Mouse (Mus musculus): Measurements from ENCODE around the gene Rcor3. TPM values are rescaled to one million over a fixed set of nuclear protein-coding genes. Genes with fewer than 3 reads are reported as not detected.
A peak's percentile ranks its signal among the peaks of the same experiment; 100 is the strongest.

The Rcor3 gene
- polyA plus RNA-seq, 1 experiment from 2014 or later, result 19.2 TPM

GRCm38 (mm10) chr1:192090689-192091567 is 46.9 kb downstream of the Rcor3 start:
- H3K4me2 ChIP-seq, result peak overlapping the region; percentile 85
- 78% methylated on average over 11 of the region's 11 CpGs for WGBS
- no peak overlapping the region for H3K9ac ChIP-seq

DNA sequence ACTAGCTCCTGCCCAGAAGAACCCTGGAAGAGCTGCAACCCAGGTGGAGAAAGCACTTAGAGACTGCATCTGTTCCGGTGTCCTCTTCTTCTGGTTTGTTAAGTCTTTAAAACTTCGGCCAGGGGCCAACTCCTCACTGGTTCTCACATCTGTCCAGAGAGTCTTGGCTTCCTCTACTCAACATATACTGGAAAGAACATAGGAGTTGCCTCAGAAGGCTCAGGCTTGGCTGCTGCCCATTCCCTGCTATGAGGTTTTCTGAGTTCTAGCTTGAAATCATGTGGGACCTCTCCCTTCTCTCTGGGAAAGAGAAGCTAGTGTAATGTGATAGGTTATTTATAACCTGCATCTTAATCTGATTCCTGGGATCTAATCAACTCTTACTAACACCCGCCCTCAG is 47.6 kb downstream of the Rcor3 start:
- no peak for ATAC-seq (ENCODE audit: low FRiP score)
- 89% methylated on average over 3 of the region's 3 CpGs for WGBS
- no peaks in the 10 kb centered on the region for H3K36me3 ChIP-seq (replicated peaks)
- no peak overlapping the region for H3K27ac ChIP-seq
- no peaks in the 10 kb centered on the region for H3K9me3 ChIP-seq
- peaks cover 6% of the 10 kb centered on the region for H3K4me1 ChIP-seq
- H3K4me2 ChIP-seq, result no peak overlapping the region
- H3K27me3 ChIP-seq, result peaks cover 28% of the 10 kb centered on the region
- H3K4me3 ChIP-seq (replicated peaks), result no peak overlapping the region
- no peak overlapping the region for H3K9ac ChIP-seq

More at GRCm38 (mm10) chr1:192090689-192091567, 46.9 kb downstream of the Rcor3 start:
- Histone ChIP-seq H3K9me3 (no peaks in the 10 kb centered on the region), H3K36me3 (replicated peaks) (no peaks in the 10 kb centered on the region), H3K27me3 (peaks cover 28% of the 10 kb centered on the region), H3K4me1 (peaks cover 6% of the 10 kb centered on the region), H3K27ac (no peak overlapping the region), H3K4me3 (replicated peaks) (no peak overlapping the region)
- ATAC-seq (ENCODE audit: low FRiP score), result no peak

DNA sequence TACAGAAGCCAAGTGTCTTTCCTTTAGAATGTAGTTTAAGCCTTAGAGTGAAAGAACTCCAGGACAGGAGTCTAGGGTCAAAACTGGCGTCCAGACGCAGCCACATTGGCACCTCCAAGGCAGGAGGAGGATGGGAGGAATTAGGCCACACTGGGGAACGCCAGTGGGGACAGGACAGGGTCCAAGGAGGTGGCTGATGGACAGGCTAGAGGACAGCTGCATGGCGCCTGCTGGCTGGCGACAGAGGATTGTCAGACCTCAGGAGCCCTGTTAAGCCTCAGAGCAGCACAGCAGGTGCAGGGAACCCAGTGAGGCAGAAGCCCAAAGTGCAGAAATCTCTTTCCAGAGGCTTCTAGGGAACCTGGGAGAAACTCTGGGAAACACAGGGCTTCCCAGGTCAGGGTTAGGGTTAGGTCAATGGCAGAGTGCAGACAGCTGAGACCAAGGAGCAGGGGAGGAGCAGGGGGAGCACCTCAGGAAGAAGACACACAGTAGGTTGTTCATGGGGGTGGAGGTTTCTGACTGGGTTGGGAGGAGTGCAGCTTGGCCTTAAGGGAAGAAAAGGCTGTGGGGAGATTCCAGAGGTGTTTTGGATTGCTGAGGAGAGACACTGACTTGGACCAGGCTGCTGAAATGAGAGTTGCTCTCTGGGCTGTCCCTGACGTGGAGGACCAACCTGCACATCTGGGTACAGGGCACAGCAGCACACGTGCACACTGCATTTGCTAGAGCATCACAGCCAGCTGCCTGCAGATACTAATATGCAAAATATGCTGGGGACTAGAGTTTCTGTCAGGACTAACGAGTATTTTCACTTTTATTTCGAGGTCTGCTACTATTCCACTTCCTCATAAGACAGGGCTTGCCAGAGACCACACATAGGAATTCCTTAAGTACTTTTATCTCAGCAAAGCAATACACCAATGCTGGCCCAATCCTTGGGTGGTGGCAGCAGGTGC is 48.4 kb downstream of the Rcor3 start:
- Histone ChIP-seq H3K27ac (no peak overlapping the region), H3K4me3 (replicated peaks) (no peak overlapping the region), H3K36me3 (replicated peaks) (no peaks in the 10 kb centered on the region), H3K4me2 (no peak overlapping the region), H3K9ac (no peak overlapping the region), H3K9me3 (no peaks in the 10 kb centered on the region), H3K27me3 (peaks cover 28% of the 10 kb centered on the region), H3K4me1 (peaks cover 6% of the 10 kb centered on the region)
- 58% methylated on average over 9 of the region's 9 CpGs for WGBS
- ATAC-seq (ENCODE audit: low FRiP score), result no peak

DNA sequence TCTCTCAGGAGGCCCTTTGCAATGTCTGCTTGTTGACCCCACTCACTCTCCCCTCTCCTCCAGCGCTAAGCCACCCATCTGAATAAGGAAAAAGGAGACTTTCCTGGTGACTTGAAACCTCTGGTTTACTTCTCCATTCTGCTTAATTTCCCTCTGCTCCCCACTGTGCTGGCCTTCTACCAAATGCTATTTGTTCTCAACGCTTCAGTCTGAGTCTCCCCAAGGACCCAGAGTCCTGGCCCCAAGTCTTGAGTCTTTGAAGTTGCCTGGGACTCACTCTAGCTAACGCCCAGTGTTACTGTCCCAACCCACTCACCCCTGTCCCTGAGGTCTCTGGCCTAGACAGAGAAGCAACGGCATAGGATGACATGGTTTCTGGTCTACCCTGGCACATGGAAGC is 49.9 kb downstream of the Rcor3 start:
- ATAC-seq (ENCODE audit: low FRiP score), result no peak
- H3K4me1 ChIP-seq, result peaks cover 6% of the 10 kb centered on the region
- H3K27me3 ChIP-seq, result peaks cover 24% of the 10 kb centered on the region
- H3K36me3 ChIP-seq (replicated peaks), result no peaks in the 10 kb centered on the region
- no peak overlapping the region for H3K4me3 ChIP-seq (replicated peaks)
- H3K27ac ChIP-seq, result no peak overlapping the region
- no peak overlapping the region for H3K4me2 ChIP-seq
- WGBS, result 74% methylated on average over 4 of the region's 4 CpGs
- no peak overlapping the region for H3K9ac ChIP-seq
- no peaks in the 10 kb centered on the region for H3K9me3 ChIP-seq

GRCm38 (mm10) chr1:192087098-192087497 is 50.8 kb downstream of the Rcor3 start:
- WGBS, result 69% methylated on average over 4 of the region's 4 CpGs
- H3K9me3 ChIP-seq, result no peaks in the 10 kb centered on the region
- H3K4me2 ChIP-seq, result no peak overlapping the region
- H3K4me1 ChIP-seq, result peaks cover 4% of the 10 kb centered on the region
- H3K4me3 ChIP-seq (replicated peaks), result no peak overlapping the region
- H3K36me3 ChIP-seq (replicated peaks), result no peaks in the 10 kb centered on the region
- no peak overlapping the region for H3K27ac ChIP-seq
- no peak overlapping the region for H3K9ac ChIP-seq
- H3K27me3 ChIP-seq, result peaks cover 24% of the 10 kb centered on the region
- ATAC-seq (ENCODE audit: low FRiP score), result no peak

GRCm38 (mm10) chr1:192086279-192087037 is 51.4 kb downstream of the Rcor3 start:
- peaks cover 22% of the 10 kb centered on the region for H3K27me3 ChIP-seq
- 91% methylated on average over 12 of the region's 12 CpGs for WGBS
- H3K4me1 ChIP-seq, result no peaks in the 10 kb centered on the region
- H3K4me3 ChIP-seq (replicated peaks), result no peak overlapping the region
- no peaks in the 10 kb centered on the region for H3K9me3 ChIP-seq
- no peak overlapping the region for H3K9ac ChIP-seq
- no peak overlapping the region for H3K27ac ChIP-seq
- no peaks in the 10 kb centered on the region for H3K36me3 ChIP-seq (replicated peaks)
- no peak for ATAC-seq (ENCODE audit: low FRiP score)
- no peak overlapping the region for H3K4me2 ChIP-seq

- Histone ChIP-seq H3K27me3 (peaks cover 9% of the 10 kb centered on the region; the same call in 1 of the 2 replicates), H3K4me1 (no peaks in the 10 kb centered on the region), H3K27ac (no peak overlapping the region), H3K4me2 (no peak overlapping the region), H3K9ac (no peak overlapping the region), H3K9me3 (no peaks in the 10 kb centered on the region), H3K36me3 (replicated peaks) (no peaks in the 10 kb centered on the region), H3K4me3 (replicated peaks) (no peak overlapping the region)
- 91% methylated on average over 10 of the region's 10 CpGs for WGBS
- no peak for ATAC-seq (ENCODE audit: low FRiP score)
Measured at GRCm38 (mm10) chr1:192085218-192085617, 52.6 kb downstream of the Rcor3 start.

DNA sequence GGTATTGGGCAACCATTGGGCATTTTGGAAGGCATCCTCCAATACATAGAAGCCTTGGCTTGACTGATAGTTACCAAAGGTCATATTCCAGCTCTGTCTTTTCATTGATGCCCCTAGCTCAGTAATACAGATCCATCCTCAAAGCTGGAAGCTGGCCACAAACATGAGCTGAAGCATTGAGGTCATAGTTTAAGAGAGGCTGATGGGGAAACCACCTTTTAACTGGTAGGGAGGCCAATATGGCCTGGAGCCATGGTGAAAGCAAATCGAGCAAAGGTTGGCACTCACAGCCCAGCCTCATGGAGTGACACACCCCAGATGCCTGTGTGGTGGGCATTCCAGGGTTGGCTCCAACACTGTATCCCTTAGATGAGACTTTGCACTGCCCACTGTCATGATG is 55.2 kb downstream of the Rcor3 start:
- no peaks in the 10 kb centered on the region for H3K27me3 ChIP-seq
- H3K4me1 ChIP-seq, result no peaks in the 10 kb centered on the region
- no peak overlapping the region for H3K4me2 ChIP-seq
- H3K9me3 ChIP-seq, result no peaks in the 10 kb centered on the region
- 83% methylated on average over 1 of the region's 1 CpGs for WGBS
- H3K36me3 ChIP-seq (replicated peaks), result no peaks in the 10 kb centered on the region
- no peak overlapping the region for H3K9ac ChIP-seq
- H3K4me3 ChIP-seq (replicated peaks), result no peak overlapping the region
- no peak overlapping the region for H3K27ac ChIP-seq
- no peak for ATAC-seq (ENCODE audit: low FRiP score)

DNA sequence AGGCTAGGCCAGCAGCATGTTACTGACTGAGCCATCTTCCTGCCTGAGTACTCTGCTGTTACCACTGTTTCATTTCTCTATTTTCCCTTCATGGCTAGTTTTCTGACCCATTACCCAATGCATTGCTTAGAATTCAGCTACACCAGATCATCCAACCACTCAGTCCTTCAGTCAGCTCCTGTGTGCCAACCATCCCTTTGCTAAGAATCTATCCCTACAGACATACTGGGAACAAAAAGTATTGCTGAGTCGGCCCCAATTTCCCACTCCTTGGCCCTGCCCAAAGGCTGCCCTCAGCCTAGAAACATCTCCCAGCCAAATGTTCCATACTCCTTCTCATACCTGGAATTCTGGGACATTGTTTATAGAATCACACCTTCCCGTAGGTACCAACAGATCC is 56.7 kb downstream of the Rcor3 start:
- H3K4me1 ChIP-seq, result peaks cover under 1% of the 10 kb centered on the region; the same call in 1 of the 2 replicates

DNA sequence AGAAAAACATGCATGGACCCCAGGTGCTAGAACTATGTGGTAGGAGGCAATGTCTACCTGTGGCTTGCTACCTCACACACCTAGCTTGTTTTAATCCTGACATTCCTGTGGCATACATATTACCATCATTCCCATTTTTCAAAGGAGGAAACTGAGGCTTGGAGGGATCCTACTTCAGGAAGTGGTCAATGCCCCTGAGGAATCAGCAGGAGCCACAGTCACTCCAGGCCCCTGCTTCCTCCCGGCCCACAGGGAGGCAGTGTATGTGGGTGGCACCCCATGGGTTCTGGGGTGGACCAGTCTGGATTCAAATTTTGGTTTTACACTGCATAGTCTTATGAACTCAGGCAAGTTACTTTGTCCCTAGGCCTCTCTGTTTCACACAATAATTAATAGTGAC is 58.7 kb downstream of the Rcor3 start:
- H3K27ac ChIP-seq, result no peak overlapping the region
- H3K9me3 ChIP-seq, result no peaks in the 10 kb centered on the region
- 72% methylated on average over 1 of the region's 1 CpGs for WGBS
- peaks cover 10% of the 10 kb centered on the region; the same call in 1 of the 2 replicates for H3K4me1 ChIP-seq
- H3K9ac ChIP-seq, result no peak overlapping the region
- no peak overlapping the region for H3K4me2 ChIP-seq
- H3K27me3 ChIP-seq, result 0 out of 2 replicates have a peak, but pooled peaks cover 3% of the 10 kb centered on the region
- no peak for ATAC-seq (ENCODE audit: low FRiP score)
- H3K4me3 ChIP-seq (replicated peaks), result no peak overlapping the region
- H3K36me3 ChIP-seq (replicated peaks), result no peaks in the 10 kb centered on the region

More for the DNA sequence above, 56.7 kb downstream of the Rcor3 start:
- H3K27ac ChIP-seq, result no peak overlapping the region
- WGBS, result 94% methylated on average over 2 of the region's 2 CpGs
- H3K9me3 ChIP-seq, result no peaks in the 10 kb centered on the region
- no peak overlapping the region for H3K4me2 ChIP-seq
- H3K36me3 ChIP-seq (replicated peaks), result no peaks in the 10 kb centered on the region
- H3K4me3 ChIP-seq (replicated peaks), result no peak overlapping the region
- no peak overlapping the region for H3K9ac ChIP-seq
- ATAC-seq (ENCODE audit: low FRiP score), result no peak
- H3K27me3 ChIP-seq, result 0 out of 2 replicates have a peak, but pooled peaks cover 3% of the 10 kb centered on the region

- Histone ChIP-seq H3K4me1 (peaks cover 10% of the 10 kb centered on the region; the same call in 1 of the 2 replicates), H3K4me3 (replicated peaks) (no peak overlapping the region), H3K36me3 (replicated peaks) (no peaks in the 10 kb centered on the region), H3K4me2 (no peak overlapping the region), H3K27me3 (0 out of 2 replicates have a peak, but pooled peaks cover 3% of the 10 kb centered on the region), H3K9ac (no peak overlapping the region), H3K9me3 (no peaks in the 10 kb centered on the region), H3K27ac (no peak overlapping the region)
- ATAC-seq (ENCODE audit: low FRiP score), result no peak
- WGBS, result 71% methylated on average over 3 of the region's 3 CpGs
Measured at GRCm38 (mm10) chr1:192078406-192078805, 59.5 kb downstream of the Rcor3 start.
